Mouse (Mus musculus) lung, postnatal 0 days (tissue): ENCODE measurements around the gene Prkcsh.

Experiments
- CTCF ChIP-seq: IDR thresholded peaks from 2 replicates; pipeline ENCODE4 v1.5.1; 2016; ENCODE audit warnings: antibody characterized with exemption, mild to moderate bottlenecking
- EP300 ChIP-seq: IDR thresholded peaks from 2 replicates; pipeline ENCODE4 v1.6.1; 2016; ENCODE audit warnings: antibody characterized with exemption, mild to moderate bottlenecking, control low read depth

GRCm38 (mm10) chr9:22053657-22054056 lies 51.1 kb downstream of the Prkcsh start:
- TF ChIP-seq CTCF (no peak), EP300 (no peak)
